Mouse (Mus musculus) liver, embryonic 16.5 days (tissue): ENCODE results near the gene Mcat. TPM values are rescaled to one million over a fixed set of nuclear protein-coding genes. Genes with fewer than 3 reads are reported as not detected.
A peak's percentile ranks its signal among the peaks of the same experiment; 100 is the strongest.

Source experiments
- ATAC-seq: fragments of 200-750 bp; cut with Nextera tagmentation; 2 replicates; pipeline ENCODE4 v1.8.0; 2017; ENCODE audit warnings: low read depth, mild to moderate bottlenecking, moderate number of reproducible peaks, moderate library complexity
- H3K27ac ChIP-seq: fragments of 300-500 bp; sonication (generic); 2 replicates; pipeline ENCODE4 v1.5.1; 2014; ENCODE audit warnings: mild to moderate bottlenecking, low read length
- H3K27me3 ChIP-seq: fragments of 300-500 bp; sonication (generic); 2 replicates; pipeline ENCODE4 v1.6.1; 2014; ENCODE audit warnings: low read depth, low read length, mixed read lengths; ENCODE audit not compliant: control insufficient read depth, insufficient read depth
- H3K36me3 ChIP-seq: fragments of 300-500 bp; sonication (generic); 2 replicates; pipeline ENCODE4 v1.6.1; 2014; ENCODE audit warnings: mild to moderate bottlenecking; ENCODE audit not compliant: control insufficient read depth, insufficient read depth
- H3K4me1 ChIP-seq: fragments of 300-500 bp; sonication (generic); 2 replicates; pipeline ENCODE4 v1.6.1; 2014; ENCODE audit warnings: low read depth, low read length, mixed read lengths; ENCODE audit not compliant: control insufficient read depth
- H3K4me2 ChIP-seq: fragments of 300-500 bp; sonication (generic); 2 replicates; pipeline ENCODE4 v1.6.1; 2014; ENCODE audit warnings: low read depth, low read length, mixed read lengths
- H3K4me3 ChIP-seq: fragments of 300-500 bp; sonication (generic); 2 replicates; pipeline ENCODE4 v1.5.1; 2014; ENCODE audit warnings: low read depth, mild to moderate bottlenecking, low read length
- H3K9ac ChIP-seq: fragments of 300-500 bp; sonication (generic); 2 replicates; pipeline ENCODE4 v1.6.1; 2014; ENCODE audit warnings: low read depth, low read length
- H3K9me3 ChIP-seq: fragments of 300-500 bp; sonication (generic); replicated peaks from 2 replicates; pipeline ENCODE4 v1.6.1; 2016; ENCODE audit warnings: low read length; ENCODE audit not compliant: control insufficient read depth
- WGBS: fragments of 180-500 bp; shearing (Covaris S2); extraction: QIAGEN DNeasy Blood & Tissue Kit; methylation state at CpG from one replicate; pipeline ENCODE4 v1.1.7; 2014; ENCODE audit not compliant: insufficient replicate concordance; 5-methylcytosine and 5-hydroxymethylcytosine counted together
- polyA plus RNA-seq: library from polyadenylated mRNA; unstranded; fragments of >200 nt; fragmentation: Nextera tagmentation; extraction: Ambion mirVana; gene quantifications from 2 replicates; pipeline ENCODE4 v1.2.1, GENCODE M21; 2015

The Mcat gene
- polyA plus RNA-seq, 1 experiment from 2014 or later = 13.1 TPM

GRCm38 (mm10) chr15:83534960-83535889 is 28.4 kb downstream of the Mcat start:
- H3K27me3 ChIP-seq = peaks cover 8% of the 10 kb centered on the region
- H3K9ac ChIP-seq = no peak overlapping the region
- no peaks in the 10 kb centered on the region for H3K9me3 ChIP-seq
- no peak overlapping the region for H3K4me3 ChIP-seq
- H3K4me2 ChIP-seq = no peak overlapping the region
- no peak overlapping the region for H3K27ac ChIP-seq
- no peaks in the 10 kb centered on the region for H3K36me3 ChIP-seq
- H3K4me1 ChIP-seq = peaks cover 3% of the 10 kb centered on the region
- 50% methylated on average over 17 of the region's 17 CpGs for WGBS
- no peak for ATAC-seq

DNA sequence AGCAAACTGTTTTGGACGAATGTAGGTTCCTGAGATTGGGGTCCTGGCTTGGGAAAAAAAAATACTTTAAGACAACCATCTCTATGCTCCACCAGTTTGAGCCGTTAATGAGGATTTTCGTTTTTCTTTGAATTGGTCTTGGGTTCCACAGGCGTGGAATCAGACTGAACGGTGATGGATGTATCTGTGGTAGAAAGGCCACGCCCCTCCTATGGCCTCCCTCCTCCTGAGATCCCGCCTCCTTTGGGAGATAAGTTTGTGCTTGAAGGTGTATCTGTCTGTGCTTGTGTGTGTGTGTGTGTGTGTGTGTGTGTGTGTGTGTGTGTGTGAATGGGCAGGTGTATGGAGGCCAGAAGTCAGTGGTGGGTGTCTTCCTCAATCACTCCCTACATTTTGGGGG is 31.0 kb downstream of the Mcat start:
- peaks cover 4% of the 10 kb centered on the region for H3K4me1 ChIP-seq
- H3K36me3 ChIP-seq = no peaks in the 10 kb centered on the region
- no peak overlapping the region for H3K9ac ChIP-seq
- ATAC-seq = no peak
- WGBS = 57% methylated on average over 7 of the region's 7 CpGs
- H3K9me3 ChIP-seq = no peaks in the 10 kb centered on the region
- no peak overlapping the region for H3K27ac ChIP-seq
- no peak overlapping the region for H3K4me2 ChIP-seq
- no peak overlapping the region for H3K4me3 ChIP-seq
- peaks cover 34% of the 10 kb centered on the region for H3K27me3 ChIP-seq

- 64% methylated on average over 5 of the region's 5 CpGs for WGBS
- no peak overlapping the region for H3K27ac ChIP-seq
These were observed 31.6 kb downstream of the Mcat start for GRCm38 (mm10) chr15:83531961-83532469.

GRCm38 (mm10) chr15:83530688-83531087 is 32.9 kb downstream of the Mcat start:
- Histone ChIP-seq H3K27ac (no peak overlapping the region), H3K27me3 (peaks cover 53% of the 10 kb centered on the region)
- ATAC-seq = peak; percentile 33

More at GRCm38 (mm10) chr15:83531961-83532469, 31.6 kb downstream of the Mcat start:
- ATAC-seq = no peak
- H3K36me3 ChIP-seq = no peaks in the 10 kb centered on the region
- H3K9ac ChIP-seq = no peak overlapping the region
- peaks cover 40% of the 10 kb centered on the region for H3K27me3 ChIP-seq
- no peak overlapping the region for H3K4me3 ChIP-seq
- no peak overlapping the region for H3K4me2 ChIP-seq
- peaks cover 8% of the 10 kb centered on the region for H3K4me1 ChIP-seq
- no peaks in the 10 kb centered on the region for H3K9me3 ChIP-seq

DNA sequence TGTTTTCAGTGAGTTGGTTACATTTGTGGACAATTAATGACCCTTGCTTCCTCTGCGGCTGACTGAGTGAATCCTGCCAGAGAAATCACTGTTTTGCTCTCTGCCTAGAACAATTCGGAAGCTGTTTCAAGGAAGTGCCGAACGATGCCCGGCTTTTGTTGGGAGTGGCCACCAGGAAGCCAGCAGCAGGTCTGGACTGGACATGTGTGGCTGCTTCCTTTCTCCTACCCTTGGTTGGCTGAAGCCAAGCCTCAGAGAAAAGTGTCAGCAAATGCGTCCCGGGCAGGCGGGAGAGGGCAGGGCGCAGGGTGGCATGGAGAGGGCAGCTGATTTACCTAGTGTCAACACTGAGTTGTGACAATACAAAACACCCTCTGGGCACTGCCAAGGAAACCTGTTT is 33.4 kb downstream of the Mcat start:
- Histone ChIP-seq H3K9me3 (no peaks in the 10 kb centered on the region), H3K27me3 (peaks cover 58% of the 10 kb centered on the region), H3K4me2 (no peak overlapping the region), H3K27ac (no peak overlapping the region), H3K36me3 (no peaks in the 10 kb centered on the region), H3K4me3 (no peak overlapping the region), H3K4me1 (peaks cover 14% of the 10 kb centered on the region), H3K9ac (no peak overlapping the region)
- no peak for ATAC-seq
- WGBS = 26% methylated on average over 9 of the region's 9 CpGs

More at GRCm38 (mm10) chr15:83530688-83531087, 32.9 kb downstream of the Mcat start:
- no peak overlapping the region for H3K4me3 ChIP-seq
- H3K9me3 ChIP-seq = no peaks in the 10 kb centered on the region
- H3K4me1 ChIP-seq = peaks cover 14% of the 10 kb centered on the region
- H3K36me3 ChIP-seq = no peaks in the 10 kb centered on the region
- H3K9ac ChIP-seq = no peak overlapping the region
- 35% methylated on average over 6 of the region's 6 CpGs for WGBS
- no peak overlapping the region for H3K4me2 ChIP-seq

- ATAC-seq = no peak
- H3K9me3 ChIP-seq = no peaks in the 10 kb centered on the region
- H3K9ac ChIP-seq = no peak overlapping the region
- H3K4me1 ChIP-seq = peaks cover 14% of the 10 kb centered on the region
- H3K27me3 ChIP-seq = peaks cover 63% of the 10 kb centered on the region
- H3K27ac ChIP-seq = no peak overlapping the region
- 60% methylated on average over 5 of the region's 5 CpGs for WGBS
- no peak overlapping the region for H3K4me3 ChIP-seq
- no peak overlapping the region for H3K4me2 ChIP-seq
- H3K36me3 ChIP-seq = no peaks in the 10 kb centered on the region
These were observed 33.8 kb downstream of the Mcat start for GRCm38 (mm10) chr15:83529765-83530164.

GRCm38 (mm10) chr15:83528892-83529291 is 34.7 kb downstream of the Mcat start:
- no peak overlapping the region for H3K9ac ChIP-seq
- H3K4me1 ChIP-seq = peaks cover 14% of the 10 kb centered on the region
- no peak overlapping the region for H3K27ac ChIP-seq
- WGBS = 58% methylated on average over 4 of the region's 4 CpGs
- ATAC-seq = no peak
- H3K4me2 ChIP-seq = no peak overlapping the region
- H3K4me3 ChIP-seq = no peak overlapping the region
- no peaks in the 10 kb centered on the region for H3K9me3 ChIP-seq
- peaks cover 71% of the 10 kb centered on the region for H3K27me3 ChIP-seq
- H3K36me3 ChIP-seq = no peaks in the 10 kb centered on the region

DNA sequence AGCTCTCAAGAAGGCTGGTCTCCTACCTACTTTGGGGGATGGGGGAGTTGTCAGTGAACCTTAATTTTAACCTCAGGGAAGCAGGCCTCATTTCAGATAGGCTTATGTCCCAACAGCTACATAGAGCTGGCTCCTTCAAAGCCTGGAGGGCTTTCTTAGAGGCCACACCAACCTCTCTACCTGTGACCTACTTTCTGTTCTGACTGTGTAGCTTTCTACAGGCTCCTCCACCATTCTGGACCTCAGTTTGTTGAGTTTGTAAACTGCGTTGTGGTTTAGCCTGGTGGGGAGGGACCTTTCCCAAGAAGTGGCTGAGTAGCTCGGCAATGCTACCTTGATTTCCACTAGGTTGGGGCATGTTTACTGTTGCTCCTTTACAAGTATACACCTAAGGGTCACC is 35.8 kb downstream of the Mcat start:
- Histone ChIP-seq H3K9ac (no peak overlapping the region), H3K4me3 (no peak overlapping the region), H3K9me3 (no peaks in the 10 kb centered on the region), H3K27ac (no peak overlapping the region), H3K4me1 (peaks cover 21% of the 10 kb centered on the region), H3K36me3 (no peaks in the 10 kb centered on the region), H3K27me3 (peaks cover 72% of the 10 kb centered on the region), H3K4me2 (0 out of 2 replicates have a peak overlapping the region, but pooled peaks have one; percentile 83)
- no peak for ATAC-seq
- WGBS = 53% methylated on average over 2 of the region's 2 CpGs

DNA sequence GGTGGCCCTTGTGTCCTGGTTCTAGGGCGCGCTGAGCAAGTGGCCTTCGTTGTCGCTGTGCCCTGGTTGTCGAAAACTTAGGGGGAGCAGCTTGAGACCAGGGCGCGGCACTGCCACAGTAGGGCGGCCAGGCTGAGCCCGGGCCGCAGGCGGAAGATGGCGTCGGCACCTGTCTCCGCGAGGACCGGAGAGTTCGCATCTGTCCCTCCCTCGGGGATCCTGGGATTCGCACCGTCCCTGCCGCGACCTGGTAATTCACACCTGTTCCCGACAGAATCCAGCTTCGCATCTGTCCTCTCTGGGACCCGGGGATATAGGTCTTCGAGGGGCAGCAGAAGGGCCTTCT is 36.5 kb downstream of the Mcat start:
- H3K27ac ChIP-seq = no peak overlapping the region
- H3K4me2 ChIP-seq = peak overlapping the region; percentile 83
- peaks cover 21% of the 10 kb centered on the region for H3K4me1 ChIP-seq
- no peaks in the 10 kb centered on the region for H3K9me3 ChIP-seq
- H3K27me3 ChIP-seq = peaks cover 72% of the 10 kb centered on the region
- 3% methylated on average over 26 of the region's 26 CpGs for WGBS
- H3K36me3 ChIP-seq = no peaks in the 10 kb centered on the region
- ATAC-seq = peak; percentile 7; the same call in 1 of the 2 replicates
- H3K9ac ChIP-seq = peak overlapping the region; percentile 45; the same call in 1 of the 2 replicates
- peak overlapping the region; percentile 62 for H3K4me3 ChIP-seq
